Mouse (Mus musculus): ENCODE data around the gene Parvg.
"Not testable (repeated sequence)": the region's sequence is repeated elsewhere in the genome, so short reads cannot be mapped to it uniquely, and the experiment has no call there.

Gene Parvg

GRCm38 (mm10) chr15:84323966-84324869 is at the start of gene Parvg:
Gene Parvg (plus strand): TSS chr15:84324026.
- DNase-seq (ENCODE audit: low spot score): peak; percentile 63

- DNase-seq (ENCODE audit: low spot score): no peak
Measured at GRCm38 (mm10) chr15:84276066-84276465, 47.8 kb upstream of the Parvg start.

DNA sequence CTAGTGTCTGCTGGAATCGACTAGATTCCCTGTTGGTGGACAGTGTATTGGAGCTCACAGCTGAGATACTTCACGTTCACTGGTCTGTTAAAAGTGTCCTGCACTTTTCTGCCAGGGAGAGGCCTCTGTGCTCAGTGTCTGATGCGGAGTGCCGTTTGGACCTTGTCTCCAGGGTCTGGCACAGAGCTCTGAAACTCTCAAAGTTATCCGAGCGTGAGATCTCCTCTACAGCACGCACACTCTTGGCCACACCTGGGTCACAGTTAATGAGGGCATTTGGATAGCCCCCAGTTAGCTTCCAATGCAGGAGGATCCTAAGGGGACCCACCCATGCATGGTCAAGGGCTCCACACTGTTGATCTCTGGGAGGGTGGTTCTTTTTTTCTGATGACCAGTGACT is 45.7 kb upstream of the Parvg start:
- no peak for DNase-seq (ENCODE audit: low spot score)

- DNase-seq (ENCODE audit: low spot score): no peak
Measured at GRCm38 (mm10) chr15:84278656-84279055, 45.2 kb upstream of the Parvg start.

DNA sequence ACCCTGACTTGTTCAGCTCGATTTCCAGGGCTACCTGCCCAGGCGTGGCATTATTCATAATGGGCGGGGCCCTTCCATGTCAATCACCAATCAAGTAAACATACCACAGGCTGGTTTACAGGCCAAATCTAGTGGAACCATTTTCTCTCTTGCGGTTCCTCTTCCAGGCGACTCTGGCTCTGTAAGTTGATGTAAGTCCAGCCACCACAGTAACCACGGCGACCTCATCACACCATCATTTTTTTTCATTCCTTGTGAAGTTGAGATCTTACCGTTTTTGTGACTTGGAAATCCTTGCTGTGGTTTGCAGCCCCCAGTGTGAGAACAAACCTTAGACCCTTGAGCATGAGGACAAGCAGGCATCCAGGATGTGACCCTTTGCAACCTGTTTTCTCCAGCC is 43.5 kb upstream of the Parvg start:
- no peak for DNase-seq (ENCODE audit: low spot score)

DNA sequence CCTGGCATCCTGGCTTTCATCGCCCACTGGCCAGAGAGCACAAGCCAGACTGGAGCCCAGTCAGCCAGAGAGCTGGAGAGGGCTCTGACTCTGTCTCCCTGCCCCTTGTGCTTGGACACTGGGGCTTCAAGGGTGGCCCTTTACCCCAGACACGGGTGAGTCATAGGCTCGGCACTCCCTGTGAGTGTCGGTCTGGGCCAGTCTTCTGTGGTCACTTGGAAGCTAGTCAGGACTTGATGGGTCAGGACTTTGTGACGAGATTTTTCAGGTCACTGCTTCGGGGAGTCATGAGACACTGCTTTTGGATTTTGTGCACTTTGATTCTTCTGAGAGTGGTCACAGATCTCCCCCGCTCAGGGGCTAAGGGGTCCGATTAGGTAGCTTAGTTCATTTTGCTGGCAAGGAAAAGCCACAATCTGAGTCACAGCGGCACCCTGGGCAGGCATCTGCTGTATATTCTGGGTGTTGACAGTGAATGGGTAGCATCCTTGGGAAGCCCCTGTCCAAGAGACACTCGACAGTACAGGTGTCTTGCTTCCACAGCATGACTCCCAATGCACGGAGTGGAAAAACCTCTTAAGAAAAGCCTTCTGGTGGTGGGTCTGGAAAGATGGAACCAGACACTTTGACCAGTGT is 43.0 kb upstream of the Parvg start:
- DNase-seq (ENCODE audit: low spot score): no peak

DNA sequence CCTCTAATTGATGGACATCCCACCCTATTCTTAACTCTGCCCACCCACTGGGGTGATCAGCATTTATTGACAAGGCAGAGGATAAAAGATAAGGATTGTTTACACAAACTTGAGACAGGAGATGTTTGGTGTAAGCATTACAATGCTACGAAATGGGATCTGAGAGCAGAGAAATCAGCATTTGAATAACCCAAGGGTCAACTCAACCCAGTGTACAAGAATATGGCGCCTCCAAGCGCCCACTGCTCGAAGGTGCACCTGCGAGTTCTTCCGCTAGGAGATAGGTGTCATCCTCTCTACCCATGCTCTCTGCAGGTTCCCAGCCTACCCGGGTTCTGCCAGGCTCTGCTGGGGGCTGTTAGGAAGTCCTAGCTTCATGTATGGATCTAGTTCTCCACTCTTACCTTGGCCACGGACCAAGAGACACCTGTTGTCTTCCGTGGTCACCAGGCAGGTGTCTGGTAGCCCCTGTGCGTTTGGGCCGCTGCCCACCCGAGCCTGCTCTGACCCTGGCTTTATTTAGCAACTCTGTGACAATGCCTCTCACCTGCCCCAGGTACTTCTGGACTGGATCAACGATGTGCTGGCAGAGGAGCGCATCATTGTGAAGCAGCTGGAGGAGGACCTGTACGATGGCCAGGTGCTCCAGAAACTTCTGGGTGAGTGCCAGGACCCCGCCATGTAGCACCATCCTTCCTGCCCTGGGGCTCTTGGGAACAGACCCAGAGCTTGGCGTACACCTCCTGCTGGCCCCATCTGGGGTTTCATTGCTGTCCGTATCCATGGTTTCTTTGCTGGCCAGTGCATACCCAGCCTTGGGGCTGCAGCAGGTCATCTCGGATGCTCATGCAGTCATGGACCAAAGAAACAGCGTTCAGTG is 41.4 kb upstream of the Parvg start:
- no peak for DNase-seq (ENCODE audit: low spot score)

DNA sequence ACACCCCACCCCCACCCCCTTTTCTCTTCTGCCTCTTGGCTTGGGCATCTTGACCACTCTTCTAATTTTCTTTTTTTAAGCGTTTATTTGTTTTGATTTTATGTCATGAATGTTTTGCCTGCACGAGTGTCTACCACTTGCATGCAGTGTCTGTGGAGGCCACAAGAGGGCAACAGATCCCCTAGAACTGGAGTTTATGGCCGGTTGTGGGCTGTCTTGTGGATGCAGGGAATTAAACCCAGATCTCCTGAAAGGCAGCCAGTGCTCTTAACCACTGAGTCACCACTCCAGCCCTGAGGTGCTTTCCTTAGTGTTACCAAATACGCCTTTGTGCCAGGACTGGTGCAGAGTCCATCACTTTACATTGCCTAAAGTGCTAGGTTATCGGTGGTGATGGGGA is 39.8 kb upstream of the Parvg start:
- DNase-seq (ENCODE audit: low spot score): peak; percentile 20

DNA sequence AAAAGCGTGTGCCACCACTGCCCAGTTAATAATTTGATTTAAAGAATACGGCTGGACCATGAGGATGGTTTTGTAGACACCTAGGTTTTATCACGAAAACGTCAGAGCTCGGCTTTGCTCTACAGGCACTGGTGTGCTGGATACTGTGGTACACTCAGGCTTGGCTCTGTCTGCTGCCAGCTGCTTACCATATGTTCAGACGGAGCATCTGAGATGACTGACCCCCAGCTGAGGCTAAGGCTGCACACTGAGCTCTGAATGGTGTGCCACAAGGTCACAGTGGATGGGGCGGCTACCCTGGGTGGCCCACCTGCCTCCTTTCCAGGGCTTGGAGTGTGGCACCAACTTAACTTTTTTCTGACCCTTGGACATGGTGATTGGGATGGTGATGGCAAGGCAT is 38.4 kb upstream of the Parvg start:
- no peak for DNase-seq (ENCODE audit: low spot score)

- not testable (repeated sequence) for DNase-seq (ENCODE audit: low spot score)
Measured at GRCm38 (mm10) chr15:84288953-84289352, 34.9 kb upstream of the Parvg start.

DNA sequence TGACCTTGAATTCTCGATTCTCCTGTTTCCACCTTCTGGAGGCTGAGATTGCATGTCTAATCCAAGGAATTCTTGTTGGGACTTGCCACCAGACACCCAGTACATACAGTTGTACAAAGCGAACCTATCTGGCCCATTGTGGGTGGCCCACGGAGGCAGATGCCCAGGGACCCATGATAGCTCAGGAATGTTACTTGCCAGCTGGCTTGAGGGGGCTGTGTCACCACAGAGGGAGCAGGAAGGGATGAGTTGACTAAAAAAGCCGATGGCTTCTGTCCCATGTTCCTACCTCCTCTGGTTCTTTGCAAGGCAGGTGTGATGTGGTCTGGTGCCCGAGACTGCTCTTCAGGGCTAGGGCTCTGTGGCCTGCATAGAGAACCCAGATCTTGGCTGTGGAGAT is 32.7 kb upstream of the Parvg start:
- no peak for DNase-seq (ENCODE audit: low spot score)

- no peak for DNase-seq (ENCODE audit: low spot score)
Measured at GRCm38 (mm10) chr15:84293590-84293989, 30.2 kb upstream of the Parvg start.

DNA sequence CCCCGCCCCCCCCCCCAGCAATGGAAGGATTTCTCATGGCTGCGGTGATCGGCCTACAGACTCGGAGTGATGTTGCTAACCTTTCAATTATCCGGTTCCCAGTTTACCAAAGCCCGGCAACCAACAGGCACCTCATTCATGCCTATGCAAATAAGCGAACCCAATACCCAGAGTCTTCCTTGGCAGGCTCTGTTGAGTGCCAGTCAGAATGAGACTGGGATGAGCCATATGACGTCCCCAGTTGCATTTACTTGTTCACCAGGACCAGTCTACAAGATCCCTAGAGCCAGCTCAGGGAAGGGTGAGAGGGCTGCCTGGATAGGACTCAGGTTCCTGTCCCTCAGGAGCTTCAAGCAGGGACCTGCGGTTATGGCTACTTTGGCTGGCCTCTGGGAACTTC is 29.4 kb upstream of the Parvg start:
- no peak for DNase-seq (ENCODE audit: low spot score)

- DNase-seq (ENCODE audit: low spot score): no peak
Measured at GRCm38 (mm10) chr15:84295225-84295624, 28.6 kb upstream of the Parvg start.

- DNase-seq (ENCODE audit: low spot score): no peak
Measured at GRCm38 (mm10) chr15:84297454-84297853, 26.4 kb upstream of the Parvg start.

DNA sequence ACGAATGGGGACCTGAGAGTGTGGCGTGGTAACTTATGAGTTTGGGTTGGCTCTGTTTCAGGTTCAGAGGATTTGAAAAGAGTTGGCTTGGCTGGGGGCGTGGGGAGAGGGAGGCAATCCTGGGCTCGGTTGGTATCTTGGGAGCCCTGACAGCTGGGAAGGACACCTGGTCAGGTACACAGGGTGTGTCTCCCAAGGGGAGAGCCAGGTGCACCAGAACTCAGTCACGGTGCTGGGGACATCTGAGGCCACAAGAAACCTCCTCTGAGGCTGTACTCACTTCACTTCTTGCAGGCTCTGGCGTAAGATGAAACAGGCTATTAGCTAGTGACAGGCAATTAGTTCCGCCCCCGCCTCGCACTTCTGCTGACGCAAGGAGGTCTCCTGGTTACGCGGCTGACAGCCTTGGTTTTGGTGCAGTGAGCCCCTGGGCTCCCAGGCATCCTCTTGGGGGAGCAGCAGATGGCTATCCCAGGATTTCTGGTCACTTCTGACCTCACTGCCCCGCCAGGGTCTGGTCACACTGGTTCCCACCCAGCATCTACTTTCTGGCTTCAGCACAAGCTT is 24.9 kb upstream of the Parvg start:
- DNase-seq (ENCODE audit: low spot score): no peak

GRCm38 (mm10) chr15:84299662-84300333 is 24.0 kb upstream of the Parvg start:
- DNase-seq (ENCODE audit: low spot score): no peak

DNA sequence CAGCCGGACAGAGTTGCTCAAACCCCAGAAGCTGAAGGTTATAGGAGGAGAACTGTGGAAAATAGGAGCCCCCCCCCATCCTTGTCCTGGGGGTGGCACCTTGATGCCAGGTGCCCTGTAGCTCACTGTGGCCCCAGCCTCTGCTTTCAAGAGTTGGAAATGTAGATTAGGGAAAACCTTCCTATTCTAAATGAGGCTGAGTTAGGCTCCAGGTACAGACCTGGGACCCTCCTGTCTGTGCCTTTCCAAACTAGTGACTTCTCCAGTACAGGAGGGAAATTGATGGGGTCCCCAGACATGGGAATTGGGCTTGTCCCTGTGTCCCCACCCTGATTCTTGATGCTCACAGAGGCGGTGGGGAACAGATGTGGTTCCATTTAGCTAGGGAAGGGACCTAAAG is 23.2 kb upstream of the Parvg start:
- no peak for DNase-seq (ENCODE audit: low spot score)

DNA sequence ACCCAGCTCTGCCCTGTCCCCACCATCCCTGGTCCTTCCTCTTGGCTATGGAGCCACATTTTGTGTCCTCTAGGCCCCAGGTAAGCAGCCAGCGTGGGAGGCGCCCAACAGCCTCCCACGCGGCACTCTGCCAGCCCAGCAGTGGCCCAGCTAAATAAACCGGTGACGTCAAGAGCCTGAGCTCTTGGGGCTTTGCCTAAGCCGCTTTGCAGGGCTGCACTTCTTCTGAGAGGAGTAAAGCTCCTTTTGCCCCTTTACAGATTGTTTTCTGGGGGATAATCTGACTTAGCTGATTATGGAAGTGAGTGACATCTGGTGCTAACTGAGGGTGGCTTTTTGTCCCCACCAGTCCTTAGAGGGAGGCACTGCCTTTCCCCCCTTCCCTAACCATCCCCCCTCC is 22.8 kb upstream of the Parvg start:
- no peak for DNase-seq (ENCODE audit: low spot score)

DNA sequence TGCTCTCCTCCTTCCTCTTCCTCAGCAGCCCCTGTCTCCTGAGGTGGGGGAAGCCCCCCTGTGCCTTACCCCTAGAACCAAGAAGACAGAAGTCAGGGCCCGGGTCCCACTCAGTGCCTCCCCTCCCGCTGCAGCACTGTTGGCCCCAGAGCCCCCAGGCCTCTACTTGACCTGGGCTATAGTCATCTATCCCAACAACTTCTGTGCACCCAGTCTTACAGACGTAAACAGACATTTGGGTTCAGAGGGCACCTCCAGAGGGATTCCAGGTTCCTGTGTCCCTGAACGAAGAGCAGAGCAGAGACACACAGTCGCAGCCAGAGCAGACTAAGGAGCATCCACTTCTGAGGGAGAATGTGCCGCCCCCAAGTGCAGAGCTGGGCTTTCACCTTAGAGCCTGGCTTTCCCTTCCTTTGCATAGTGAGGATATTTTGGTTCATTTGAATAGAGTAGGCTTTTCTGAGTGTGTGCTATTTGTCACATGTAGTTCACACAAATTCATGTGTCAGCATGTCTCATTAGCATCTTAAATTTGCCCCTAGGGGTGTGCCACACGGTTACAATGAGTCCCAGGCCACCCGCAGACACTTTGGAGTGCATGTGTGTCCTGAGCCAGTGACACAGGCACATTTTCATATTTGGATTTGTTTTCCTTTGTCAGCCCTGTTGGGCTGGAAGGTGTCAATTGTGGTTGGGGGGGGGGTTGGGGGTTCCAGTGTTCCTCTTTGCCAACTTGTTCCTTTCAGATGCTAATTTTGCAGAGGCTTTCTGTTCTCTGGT is 22.0 kb upstream of the Parvg start:
- no peak for DNase-seq (ENCODE audit: low spot score)

DNA sequence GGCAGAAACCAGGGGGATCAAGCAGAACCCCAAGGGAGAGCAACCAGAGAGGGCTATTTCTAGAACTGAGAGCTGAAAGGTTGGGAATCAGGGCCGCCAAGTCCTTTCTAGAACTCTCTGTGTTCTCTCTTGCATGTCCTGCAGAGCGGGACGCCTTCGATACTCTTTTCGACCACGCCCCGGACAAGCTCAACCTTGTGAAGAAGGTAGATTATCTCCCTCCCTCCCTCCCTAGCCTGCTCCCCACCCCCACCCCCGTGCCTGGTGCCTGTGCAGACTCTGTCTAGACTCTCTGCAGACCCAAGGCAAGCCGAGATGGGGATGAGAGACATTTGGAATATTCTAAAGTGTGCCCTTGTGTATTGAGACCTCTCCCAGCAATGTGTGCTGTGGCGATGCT is 20.6 kb upstream of the Parvg start:
- no peak for DNase-seq (ENCODE audit: low spot score)

Data from T-cell, adult 2 months (primary cell).